Mouse (Mus musculus) layer of hippocampus, postnatal 10 days (tissue): ENCODE results near the gene Gch1. TPM values are rescaled to one million over a fixed set of nuclear protein-coding genes. Genes with fewer than 3 reads are reported as not detected.
"Not testable (repeated sequence)": the region's sequence is repeated elsewhere in the genome, so short reads cannot be mapped to it uniquely, and the experiment has no call there.

Experiments used
- DNase-seq, 2 experiments: peaks; one replicate each; pipeline ENCODE4 v3.0.0; 2021; ENCODE audit warnings: low spot score in 2 of 2
- total RNA-seq, 2 experiments: library from RNA; stranded (reverse); gene quantifications; 2 replicates each; pipeline ENCODE4 v1.2.3; 2021

The Gch1 gene
- total RNA-seq, 2 experiments from 2014 or later, result 0.80 to 1.0 TPM

DNA sequence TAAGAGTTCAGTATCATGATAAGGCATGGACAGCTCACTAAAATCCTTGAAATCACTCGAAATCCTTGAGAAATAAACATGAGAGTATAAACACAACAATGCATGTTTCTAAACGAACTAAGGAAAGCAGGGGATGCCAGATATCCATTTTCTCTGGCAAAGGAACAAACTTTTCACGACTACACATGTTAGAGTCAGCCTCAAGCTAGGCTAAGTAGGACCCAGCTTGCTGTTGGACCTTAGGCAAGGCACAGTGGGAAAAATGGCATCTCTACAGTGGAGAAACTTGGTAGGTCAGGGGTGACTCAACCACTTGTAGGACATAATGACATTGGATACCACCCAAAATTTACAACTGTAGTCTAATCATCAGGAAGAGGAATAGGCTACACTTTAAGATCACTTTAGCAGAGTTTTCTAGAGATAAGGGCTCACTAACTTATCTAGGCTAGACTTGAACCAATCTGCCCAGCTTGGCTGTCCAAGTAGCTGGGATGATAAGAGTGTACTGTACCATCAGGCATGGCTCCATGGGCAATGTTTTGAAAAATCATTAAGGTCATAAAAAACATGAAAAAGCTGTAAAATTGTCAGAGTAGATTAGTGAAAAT is 18.6 kb downstream of the Gch1 start:
- DNase-seq, result no peak

DNA sequence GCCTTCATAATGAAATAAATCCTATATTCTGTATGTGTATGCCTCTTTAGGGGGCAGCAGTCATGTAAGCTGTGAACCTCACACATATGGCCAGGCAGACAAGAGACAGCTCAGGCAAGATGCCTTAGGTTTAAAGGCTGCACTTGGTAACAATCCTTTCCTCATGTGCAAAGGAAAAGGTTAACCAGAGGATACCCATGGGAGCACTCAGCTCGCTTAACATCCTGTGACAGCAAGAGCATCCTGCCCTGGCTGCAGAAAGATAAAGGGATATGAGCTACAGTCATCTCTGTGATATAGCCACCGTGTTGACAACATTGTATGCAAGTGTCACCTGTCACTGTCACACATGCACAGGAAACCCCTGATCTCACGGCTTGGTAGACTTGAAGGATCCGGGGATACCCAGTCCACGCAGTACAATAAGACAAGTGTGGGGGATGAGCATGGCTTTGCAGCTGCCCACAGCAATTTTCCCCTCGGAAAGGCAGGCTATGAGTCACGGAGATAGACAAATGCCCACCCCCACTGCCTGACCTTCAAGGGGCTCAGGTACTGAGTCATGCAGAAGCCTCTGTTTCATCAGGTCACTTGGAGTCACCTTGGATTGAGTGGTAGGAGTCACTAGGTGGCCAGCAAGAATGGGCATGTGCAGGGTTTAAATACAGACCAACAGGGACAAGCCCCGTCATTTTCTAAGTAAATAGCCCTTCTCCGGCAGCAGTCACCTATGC is 19.4 kb downstream of the Gch1 start:
- no peak for DNase-seq

DNA sequence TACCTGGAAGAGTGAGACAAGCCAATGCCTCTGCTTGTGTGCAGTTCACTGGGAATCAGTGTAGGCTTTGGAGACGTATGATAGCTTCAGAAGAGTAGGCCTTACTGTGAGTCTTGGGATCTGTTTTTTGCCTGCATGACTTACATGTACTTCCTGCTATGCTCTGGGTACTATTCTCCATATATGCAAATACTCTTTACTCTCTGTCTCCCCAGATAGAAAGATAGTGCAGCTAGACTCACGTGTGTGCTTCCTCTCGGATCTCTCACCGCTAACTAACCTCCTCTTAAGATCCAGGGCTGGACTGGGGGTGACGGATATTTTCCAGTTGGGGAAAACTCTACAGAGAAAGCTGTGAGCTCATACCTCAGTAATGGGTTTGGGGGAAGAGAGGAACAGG is 23.5 kb downstream of the Gch1 start:
- no peak for DNase-seq

DNA sequence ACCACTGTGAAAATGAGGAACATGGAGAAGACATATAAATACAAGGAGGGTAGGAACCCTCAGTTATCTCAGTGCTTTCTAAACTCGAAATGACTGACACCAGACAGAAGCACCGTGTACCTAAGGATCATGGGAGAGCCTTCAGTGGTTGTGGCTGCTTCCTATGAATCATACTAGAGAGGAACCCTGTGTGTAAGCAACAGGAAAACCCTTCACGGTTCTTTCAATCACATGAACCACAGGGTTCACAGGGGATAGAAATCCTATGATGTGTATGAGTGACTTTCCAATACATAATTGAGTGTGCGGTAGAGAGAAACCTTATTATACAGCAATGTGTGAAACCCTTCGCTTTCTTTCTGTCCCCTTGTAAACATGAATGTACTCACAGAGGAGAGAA is 24.1 kb downstream of the Gch1 start:
- no peak for DNase-seq

DNA sequence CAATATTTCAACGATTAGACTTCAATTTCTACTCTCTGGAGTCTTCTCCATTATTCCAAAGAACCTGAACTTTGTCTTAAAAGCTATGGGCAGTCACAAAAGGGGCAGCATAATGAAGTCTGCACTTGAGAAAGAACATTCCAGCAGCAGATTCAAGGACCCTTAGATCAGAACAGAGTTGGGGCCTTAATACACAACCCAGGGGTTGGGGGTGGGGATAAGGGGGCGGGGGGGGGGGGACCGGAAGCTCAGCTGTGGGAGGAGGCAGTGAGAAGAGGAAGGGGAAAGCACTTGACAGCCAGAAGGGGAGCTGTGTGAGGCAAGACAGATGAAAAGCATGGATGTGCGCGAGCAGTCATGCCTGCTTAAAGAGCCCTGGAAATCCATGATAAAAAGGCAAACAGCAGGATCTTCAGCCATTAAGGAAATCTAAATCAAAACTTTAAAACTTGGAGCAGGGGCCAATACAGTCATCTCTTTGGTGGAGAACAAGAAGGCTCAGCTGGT is 27.2 kb downstream of the Gch1 start:
- no peak for DNase-seq

DNA sequence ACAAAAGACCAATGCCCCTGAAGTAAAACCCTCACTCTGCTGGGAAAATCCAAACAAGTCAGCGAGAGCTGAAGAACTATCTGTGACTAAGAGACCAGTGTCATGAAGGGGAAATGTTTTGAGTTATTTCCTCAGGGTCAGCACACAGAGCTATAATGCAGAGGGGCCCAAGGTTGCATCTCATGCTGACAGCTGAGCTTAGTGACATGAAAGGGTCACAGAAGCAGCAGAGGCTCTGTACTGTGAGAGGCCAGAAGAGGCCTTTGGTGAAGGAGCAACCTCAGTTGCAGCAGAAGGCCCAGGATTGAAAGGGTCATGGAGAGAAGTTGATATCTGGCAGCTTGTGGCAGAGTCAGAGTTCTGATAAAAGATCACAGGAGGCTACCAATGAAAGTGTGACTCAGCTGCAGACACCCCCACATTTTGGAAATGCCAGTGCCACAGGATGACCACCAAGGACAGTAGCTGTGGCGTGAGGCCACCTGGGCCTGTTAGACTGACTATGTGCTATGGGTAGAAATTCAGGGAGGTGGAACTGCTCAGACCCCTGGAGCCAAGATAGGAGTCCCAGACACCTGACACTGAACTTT is 29.1 kb downstream of the Gch1 start:
- no peak for DNase-seq

DNA sequence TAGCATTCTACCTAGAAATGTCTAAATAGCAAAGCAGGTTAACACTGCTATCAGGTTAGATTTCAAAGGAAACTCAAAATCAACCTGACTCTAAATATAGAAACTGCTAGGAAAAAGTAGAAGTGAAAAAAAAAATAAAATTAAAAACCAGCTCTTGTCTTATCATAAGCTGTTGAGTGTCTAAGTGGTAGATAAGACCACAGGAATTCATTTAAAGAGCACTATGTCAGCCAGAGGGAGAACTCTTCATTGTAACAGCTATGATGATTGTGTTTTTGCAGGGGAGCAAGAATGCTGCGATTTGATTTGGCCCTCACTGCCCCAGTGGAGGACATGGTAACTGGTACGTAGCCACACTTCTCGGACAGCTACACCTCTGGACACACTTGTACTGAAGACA is 34.9 kb downstream of the Gch1 start:
- DNase-seq, result no peak

DNA sequence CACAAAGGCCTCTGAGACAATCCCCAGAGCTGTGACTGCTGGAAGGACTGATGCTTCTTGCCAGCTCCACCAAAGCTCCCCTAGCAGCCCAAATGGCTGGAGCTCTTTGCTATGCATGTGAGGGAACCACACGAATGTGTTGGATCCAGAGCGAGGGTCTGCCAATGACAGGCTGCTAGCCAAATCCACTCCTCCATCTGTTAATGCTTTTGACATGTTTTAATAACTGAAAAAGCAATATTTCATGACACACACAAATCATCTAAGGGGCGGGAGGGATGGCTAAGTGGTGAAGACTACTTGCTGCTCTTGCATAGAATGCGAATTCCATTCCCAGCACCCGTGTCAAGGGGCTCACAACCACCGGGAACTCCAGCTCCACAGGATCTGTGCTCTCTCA is 37.9 kb downstream of the Gch1 start:
- DNase-seq, result peak; percentile 20 to 48

DNA sequence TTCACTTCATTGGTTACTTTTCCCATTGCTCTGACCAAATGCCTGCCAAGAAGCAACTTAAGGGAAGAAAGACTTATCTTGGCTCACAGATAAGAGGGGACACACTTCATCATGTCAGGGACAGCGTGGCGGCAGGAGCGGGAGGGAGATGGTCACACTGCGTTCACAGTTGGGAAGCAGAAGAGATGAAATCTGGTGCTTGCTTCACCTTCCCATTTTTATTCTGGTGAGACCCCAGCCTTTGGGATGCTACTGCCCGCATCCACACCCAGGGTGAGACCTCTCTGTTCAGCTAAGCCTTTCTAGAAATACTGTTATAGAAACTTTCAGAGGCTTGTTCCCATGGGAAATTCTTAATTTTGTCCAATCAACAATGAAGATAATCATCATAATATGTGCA is 44.9 kb downstream of the Gch1 start:
- no peak for DNase-seq

DNA sequence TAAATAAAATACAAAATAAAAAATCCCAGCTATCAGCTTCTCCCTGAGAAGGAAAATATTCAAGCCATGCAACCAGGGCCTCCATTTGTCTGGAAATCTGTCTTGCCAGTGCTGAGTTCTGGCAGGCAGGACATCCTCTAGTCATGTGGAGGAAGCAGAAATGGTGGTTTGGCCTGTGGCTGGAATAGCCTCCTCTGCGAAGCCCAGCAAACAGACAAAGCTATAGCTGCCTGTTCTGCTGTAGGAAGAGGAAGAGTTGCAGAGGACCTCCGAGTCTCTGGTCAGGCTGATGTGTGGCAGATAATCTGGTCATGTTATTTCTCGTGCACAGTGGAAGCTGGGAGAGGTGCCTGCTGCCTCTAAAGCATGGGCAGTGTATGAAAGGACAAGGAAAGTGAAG is 50.4 kb downstream of the Gch1 start:
- no peak for DNase-seq

DNA sequence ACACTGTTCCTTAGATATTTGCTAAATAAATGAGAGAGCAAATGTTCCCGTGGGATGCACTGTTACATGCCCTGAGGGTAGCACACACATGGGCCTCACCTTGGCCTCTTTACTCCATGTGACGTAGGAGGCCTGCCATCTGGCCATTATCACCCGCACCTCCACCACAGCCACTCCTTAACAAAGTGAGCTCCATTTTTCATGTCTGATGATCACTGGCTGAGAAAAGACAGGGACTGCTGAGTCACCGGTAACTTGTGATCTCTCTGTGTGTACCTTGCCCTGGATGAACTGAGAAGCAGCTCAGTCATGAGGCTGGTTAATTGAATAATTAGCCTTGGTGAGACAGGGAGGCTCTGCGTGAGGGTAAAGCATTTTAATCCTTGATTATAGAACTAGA is 52.6 kb downstream of the Gch1 start:
- no peak for DNase-seq

DNA sequence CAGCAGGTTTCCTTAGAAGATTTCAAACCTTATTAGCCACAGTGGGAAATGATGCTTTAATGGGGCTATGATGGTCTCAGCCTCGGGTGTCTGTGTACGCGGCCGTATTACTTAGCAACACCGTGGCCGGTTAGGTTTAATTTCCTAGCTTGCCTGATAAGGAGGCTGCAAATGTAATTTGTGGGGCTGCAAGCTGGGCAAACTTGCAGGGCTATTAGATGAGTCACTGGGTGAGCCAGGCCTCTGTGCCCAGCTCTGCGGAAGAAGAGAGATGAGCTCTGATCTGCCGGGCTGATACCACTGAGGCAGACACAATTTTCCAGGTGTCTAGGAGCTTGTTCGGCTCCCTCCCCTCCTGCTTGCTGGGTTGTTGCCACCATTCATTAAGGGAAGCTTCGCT is 55.3 kb downstream of the Gch1 start:
- no peak for DNase-seq

DNA sequence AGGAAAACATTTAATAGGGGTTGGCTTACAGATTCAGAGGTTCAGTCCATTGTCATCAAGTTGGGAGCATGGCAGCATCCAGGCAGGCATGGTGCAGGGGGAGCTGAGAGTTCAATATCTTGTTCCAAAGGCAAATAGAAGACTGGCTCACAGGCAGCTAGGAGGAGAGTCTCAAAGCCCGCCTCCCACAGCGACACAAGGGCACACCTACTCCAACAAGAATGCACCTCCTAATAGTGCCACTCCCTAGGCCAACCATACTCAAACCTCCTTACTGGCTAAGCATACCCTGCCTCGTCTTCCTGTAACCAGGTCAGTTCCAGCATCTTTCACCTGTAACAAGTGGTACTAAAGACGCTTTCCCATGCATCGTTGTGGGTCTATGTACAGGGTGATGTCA is 61.2 kb downstream of the Gch1 start:
- DNase-seq, result no peak

DNA sequence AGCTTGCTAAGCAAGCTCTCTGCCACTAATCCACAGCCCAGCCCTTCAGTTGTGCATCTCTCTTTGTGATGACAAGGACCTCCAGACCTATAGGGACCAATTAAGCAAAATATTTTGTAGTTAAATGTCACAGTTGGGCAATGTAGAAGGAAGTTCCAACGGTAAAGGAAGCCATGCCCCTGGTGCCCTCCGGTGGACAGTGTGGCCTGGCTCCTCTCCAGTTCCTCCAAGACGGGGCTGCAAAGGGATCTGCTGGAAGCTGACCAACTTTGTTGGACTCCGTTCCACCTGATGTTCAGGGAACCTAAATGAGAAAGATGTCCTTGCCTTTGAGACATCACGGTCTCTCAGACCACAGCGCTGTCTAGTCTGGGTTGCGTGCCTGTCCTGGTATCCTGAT is 71.7 kb downstream of the Gch1 start:
- DNase-seq, result no peak

DNA sequence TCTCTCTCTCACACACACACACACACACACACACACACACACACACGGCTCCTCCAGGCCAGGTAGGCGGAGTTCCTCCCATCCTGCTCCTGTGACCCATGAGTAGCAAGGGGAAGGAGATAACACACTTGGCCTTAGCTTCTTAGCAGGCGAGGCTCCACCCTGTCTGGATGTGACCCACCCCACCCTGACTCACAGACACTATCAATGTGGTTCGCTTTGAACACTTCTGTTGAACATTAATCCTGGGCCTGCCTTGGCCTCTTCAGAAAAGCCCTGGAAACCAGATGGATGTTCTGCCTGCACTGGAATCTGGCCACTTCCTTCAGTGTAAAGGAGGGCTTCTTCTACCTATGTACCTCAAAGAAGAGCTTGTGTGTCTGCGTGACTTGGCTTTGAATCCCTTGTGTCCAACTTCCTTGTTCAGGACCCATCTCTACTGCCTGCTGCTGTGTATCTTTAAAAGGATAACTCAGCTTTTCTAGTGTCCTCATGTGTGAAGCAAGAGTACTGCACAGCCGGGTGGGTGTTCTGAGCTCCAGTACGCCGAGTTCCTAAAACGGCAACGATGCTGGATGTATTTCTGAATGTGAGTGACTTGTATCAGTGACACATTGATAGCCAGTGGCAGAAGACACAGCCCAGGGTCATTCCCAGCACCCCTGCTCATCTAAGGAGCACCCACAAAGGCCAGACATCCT is 73.0 kb downstream of the Gch1 start:
- no peak for DNase-seq

DNA sequence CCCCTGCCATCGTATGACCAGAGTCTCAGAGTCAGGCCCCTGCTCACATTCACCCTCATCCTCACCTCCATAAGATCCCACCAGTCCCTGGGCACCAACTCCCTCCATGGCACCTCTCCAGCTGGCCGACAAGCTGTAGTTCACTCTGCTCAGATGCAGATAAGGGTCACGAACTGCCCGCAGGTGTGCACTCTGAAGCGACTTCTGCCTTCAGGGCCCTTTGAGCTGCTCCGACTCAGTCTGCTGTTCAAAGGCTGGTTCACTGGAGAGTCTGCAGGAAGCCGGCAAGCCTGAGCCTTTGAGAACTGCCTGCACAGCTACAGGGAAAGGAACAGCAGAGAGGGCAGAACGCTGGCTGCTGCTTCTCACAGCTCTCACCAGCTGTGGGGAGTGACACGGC is 74.1 kb downstream of the Gch1 start:
- no peak for DNase-seq

DNA sequence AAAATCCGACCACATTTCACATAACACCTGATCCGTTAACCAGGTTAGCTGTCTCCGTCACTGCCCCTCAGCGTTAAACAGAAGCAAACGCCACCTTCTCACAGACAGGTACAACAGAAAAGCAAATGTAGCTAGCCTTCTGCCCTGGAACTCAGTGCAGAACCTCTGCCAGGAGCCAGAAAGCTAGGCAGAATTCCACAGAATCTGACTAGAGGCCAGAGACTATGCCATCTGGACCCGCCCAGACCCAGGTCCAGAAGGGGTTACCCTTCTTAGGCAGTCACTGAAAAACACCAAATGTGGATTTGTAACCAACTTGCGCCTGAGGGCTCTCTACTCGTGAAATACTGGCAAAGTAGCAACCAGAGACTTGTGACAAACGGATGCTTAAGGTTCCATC is 77.9 kb downstream of the Gch1 start:
- no peak for DNase-seq

DNA sequence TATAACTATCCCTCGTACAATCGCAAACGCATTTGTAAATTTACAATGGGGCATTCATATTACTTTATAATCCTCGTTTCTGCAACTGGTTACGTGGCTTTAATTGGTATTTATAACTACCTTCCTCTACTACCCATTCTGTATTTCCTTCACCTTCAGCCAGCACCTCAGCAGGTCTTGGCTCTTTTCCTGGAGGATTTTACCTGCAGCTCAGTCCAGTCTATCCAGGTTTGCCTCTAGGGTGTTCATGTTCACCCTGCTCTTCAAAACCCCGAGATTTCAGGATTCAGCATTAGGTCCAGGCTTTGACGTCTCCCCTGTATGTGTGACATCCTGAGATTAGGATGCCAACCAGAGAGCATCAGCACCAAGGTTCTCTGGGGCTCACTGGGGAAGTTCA is 78.8 kb downstream of the Gch1 start:
- DNase-seq, result not testable (repeated sequence)

DNA sequence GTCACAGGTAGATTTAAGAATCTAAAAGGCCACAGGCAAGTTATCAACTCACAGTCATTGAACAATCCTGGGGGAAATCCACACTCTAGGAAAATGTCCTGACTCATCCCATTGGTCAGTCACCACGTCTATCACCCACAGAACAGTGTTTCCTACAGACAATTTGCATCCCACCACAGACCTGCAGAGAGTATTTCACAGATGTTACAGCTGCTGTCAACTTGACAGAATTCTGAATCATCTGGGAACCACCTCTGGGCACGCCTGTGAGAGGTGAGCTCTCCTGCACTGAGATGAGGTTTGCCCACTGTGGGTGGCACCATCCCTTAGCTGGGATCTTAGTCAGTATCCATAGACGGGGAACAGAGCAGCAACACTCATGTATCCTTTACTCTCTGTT is 81.8 kb downstream of the Gch1 start:
- no peak for DNase-seq

DNA sequence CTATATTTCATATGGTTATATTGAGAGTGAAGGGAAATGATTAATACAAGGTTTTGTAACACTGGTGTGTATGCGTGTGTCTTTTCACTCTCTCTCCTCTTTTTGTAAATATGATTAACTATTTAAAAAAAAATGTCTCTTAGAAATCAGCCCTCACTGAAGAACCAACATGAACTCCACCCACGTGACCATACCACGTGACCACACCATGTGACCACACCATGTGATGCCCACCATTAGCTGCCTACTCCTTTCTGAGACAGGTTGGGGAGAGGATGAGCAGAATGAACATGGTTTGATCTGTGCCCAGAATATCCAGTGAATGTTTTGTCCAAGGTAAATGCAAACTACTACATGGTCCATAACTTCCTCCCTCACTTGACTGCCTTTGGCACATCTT is 83.5 kb downstream of the Gch1 start:
- no peak for DNase-seq

DNA sequence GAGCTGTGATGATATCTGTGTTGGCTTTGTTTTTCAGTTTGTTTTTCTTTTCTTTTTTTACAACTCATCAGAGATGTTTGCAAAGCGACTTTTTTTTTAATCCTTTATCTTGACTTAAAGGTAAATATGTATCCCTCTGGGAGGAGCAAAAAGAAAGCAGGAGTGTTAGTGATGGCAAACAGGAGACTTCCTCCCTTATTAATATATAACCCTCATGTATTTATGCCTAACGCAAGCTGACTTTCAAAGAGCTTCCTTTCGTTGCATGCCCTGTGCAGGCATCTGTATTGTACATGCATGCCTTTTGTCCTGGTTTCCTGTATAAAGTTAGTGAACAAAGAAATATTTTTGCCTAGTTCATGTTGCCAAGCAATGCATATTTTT is 84.0 kb downstream of the Gch1 start:
- DNase-seq, result no peak
